Comparison of ENCODE assay signal across 16 mouse cellular contexts in the genomic region with DNA sequence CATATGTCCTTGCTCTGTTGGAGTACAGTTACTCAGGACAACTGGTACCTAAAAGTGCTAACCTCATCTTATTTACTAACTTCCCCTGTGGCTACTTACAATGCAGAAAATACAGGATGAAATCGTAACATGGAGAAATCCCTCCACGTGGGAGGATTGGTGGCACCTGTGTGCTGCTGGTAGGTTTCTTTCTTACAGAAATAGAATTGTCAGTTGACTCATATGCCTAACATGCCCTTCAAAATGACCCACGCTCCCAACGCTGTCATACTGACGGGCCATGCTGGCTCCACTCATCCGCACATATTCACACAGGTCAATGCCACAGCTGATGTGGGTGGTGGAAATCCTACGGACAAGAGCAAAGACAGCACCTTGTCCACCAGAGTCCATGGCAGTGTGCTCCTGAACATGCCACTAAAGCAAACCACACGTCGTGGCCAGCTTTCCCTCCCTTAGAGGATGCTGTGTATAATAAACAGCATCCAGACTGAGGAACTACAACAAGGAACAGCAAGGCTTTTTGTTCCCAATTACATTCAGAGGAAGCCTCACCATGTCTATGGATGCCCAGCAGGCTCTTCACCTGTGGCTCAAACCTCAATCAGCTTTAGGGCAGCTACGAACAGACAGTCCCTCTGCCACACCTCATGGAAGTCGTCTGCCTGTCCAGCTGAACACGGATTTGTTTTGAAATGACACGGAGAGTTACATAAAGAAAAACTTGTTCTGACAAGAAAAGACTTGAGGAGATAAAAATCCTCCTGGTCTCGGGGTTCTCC.
"Had no signal": no experiment of that assay in that cellular context is flagged by ENCODE, and none has a peak within 500 bp of the region (broad histone marks: within the 10 kb centered on the region; RNA-seq: fewer than 3 reads in every experiment).

No protein-coding gene starts in this region.

- H3K27me3 ChIP-seq: limb, embryonic 13.5 days; liver, embryonic 13.5 days; midbrain, embryonic 12.5 days; neural tube, embryonic 13.5 days had no signal

- H3K27ac ChIP-seq: limb, embryonic 13.5 days; liver, embryonic 13.5 days; macrophage; midbrain, embryonic 12.5 days; neural tube, embryonic 13.5 days had no signal

- H3K4me3 ChIP-seq: limb, embryonic 13.5 days; liver, embryonic 13.5 days; megakaryocyte, embryonic 14.5 days; midbrain, embryonic 12.5 days; myocyte; neural tube, embryonic 13.5 days had no signal

- H3K9me3 ChIP-seq: limb, embryonic 13.5 days; liver, embryonic 13.5 days; megakaryocyte, embryonic 14.5 days; midbrain, embryonic 12.5 days; neural tube, embryonic 13.5 days had no signal

- H3K4me2 ChIP-seq: limb, embryonic 13.5 days; liver, embryonic 13.5 days; lung, embryonic 14.5 days; midbrain, embryonic 12.5 days; neural tube, embryonic 13.5 days had no signal

- DNase-seq: kidney, adult 18-20 months; kidney, adult 9 months; kidney, postnatal 14 days; kidney, postnatal 4 days; left cerebral cortex, postnatal 4 days; liver, embryonic 13.5 days; lung, embryonic 14.5 days; thymus, postnatal 25 days had no signal

- H3K4me1 ChIP-seq: limb, embryonic 13.5 days; liver, embryonic 13.5 days; midbrain, embryonic 12.5 days; neural tube, embryonic 13.5 days had no signal

- H3K9ac ChIP-seq: limb, embryonic 13.5 days; liver, embryonic 13.5 days; lung, embryonic 14.5 days; midbrain, embryonic 12.5 days; neural tube, embryonic 13.5 days had no signal

- ATAC-seq: lung, postnatal 0 days; midbrain, embryonic 16.5 days had no signal
